Mouse (Mus musculus): ENCODE results near the gene Pknox2. TPM values are rescaled to one million over a fixed set of nuclear protein-coding genes. Genes with fewer than 3 reads are reported as not detected.

Pknox2 gene
- total RNA-seq, 2 experiments from 2014 or later: 76.7 to 78.9 TPM

DNA sequence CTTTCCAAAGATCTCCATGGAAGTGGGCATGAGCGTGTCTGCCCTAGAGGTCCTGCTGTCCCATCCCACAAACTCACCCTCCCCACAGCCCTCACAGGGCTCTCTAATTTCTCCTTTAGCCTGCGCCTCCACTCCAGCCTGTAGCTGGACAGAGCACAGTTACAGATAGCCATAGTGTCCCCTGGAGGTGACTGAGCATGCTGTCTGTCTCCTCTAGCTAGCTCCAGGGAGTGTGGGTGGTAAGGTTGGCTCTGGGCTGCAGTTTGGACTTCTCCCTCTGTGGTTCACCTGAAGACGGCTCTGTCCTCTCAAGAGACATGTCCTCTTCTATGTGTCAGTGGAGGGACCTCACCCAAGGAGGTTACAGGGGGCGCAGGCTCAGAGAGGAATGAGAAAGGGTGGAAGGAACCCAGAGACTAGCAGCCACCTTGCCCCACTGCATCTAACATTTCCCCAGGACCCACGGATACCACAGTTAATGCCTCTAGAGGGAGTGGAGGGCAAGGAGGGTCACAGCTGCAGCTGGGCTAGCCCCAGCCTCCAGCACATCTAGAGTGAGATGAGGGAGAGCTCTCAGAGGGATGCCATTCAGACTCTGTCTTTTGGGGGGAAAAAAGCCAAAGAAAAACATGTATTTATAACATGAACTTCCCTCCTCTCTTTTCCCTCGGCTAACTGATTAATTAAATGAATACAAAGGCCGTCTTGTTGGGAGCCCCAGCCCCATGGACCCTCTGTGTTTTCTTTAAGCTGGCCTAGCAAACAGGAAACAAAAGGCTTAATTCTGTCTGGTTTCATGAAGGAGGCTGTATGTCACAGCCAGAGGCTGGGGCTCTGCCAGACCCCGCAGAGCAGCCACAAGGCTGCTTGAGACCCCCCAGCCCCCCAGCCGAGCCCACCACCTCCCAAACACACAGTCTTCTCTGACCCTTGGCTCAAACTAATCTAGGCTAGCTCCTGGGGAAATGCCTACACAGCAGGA is 32.6 kb downstream of the Pknox2 start:
- intact Hi-C loops (cut with DNase I): no loop called here
- DNase-seq (ENCODE audit: low spot score in 2 of 2): no peak

- intact Hi-C loops (cut with DNase I): no loop called here
Observed at GRCm38 (mm10) chr9:37107546-37107945, 39.7 kb downstream of the Pknox2 start.

DNA sequence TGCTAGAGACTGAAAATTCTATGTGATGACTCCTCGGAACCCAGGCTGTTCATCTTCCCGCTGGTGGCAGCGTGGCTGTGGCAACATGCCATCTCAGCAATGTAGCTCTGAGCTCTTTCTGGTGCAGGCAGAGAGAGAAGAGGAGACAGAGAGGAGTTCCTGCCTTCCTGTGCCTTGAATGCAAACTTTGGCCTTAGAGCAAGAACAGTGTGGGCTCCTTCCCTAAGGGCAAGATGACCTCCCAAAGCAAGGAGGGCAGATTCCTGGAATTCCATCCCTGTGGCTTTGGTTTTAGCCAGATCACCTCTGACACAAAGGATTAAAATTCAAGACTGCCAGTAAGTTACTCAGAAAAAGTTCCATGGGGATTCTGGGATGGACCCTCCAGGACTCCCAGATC is 40.4 kb downstream of the Pknox2 start:
- intact Hi-C loops (cut with DNase I): no loop called here
- no peak for DNase-seq (ENCODE audit: low spot score in 2 of 2)

More at GRCm38 (mm10) chr9:37107546-37107945, 39.7 kb downstream of the Pknox2 start:
- no peak for DNase-seq (ENCODE audit: low spot score in 2 of 2)

DNA sequence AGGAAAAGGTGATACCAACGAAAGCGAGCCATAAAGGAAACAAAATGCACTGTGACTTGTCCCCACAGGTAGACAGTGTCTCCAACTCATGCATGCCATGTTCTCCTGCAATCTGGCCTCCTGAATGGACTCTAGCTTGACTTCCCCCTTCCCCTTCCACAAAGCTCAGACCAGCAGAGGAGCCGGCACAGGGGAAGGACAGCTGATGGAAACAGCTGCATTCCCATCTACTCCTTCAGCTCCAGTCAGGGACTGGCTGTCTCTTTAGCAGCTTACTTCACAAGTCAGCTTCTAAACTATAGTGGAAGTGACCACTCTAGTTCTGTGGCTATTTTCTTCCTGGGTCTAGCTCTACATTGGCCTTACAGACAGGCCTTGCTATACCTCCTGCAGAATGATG is 43.0 kb downstream of the Pknox2 start:
- intact Hi-C loops (cut with DNase I): no loop called here
- no peak for DNase-seq (ENCODE audit: low spot score in 2 of 2)

- intact Hi-C loops (cut with DNase I): no loop called here
- DNase-seq (ENCODE audit: low spot score in 2 of 2): no peak
Observed at GRCm38 (mm10) chr9:37103778-37104177, 43.4 kb downstream of the Pknox2 start.

GRCm38 (mm10) chr9:37101059-37101940 is 45.9 kb downstream of the Pknox2 start:
- no peak for DNase-seq (ENCODE audit: low spot score in 2 of 2)
- intact Hi-C loops (cut with DNase I): no loop called here

GRCm38 (mm10) chr9:37099595-37099994 is 47.6 kb downstream of the Pknox2 start:
- DNase-seq (ENCODE audit: low spot score in 2 of 2): no peak
- intact Hi-C loops (cut with DNase I): no loop called here

DNA sequence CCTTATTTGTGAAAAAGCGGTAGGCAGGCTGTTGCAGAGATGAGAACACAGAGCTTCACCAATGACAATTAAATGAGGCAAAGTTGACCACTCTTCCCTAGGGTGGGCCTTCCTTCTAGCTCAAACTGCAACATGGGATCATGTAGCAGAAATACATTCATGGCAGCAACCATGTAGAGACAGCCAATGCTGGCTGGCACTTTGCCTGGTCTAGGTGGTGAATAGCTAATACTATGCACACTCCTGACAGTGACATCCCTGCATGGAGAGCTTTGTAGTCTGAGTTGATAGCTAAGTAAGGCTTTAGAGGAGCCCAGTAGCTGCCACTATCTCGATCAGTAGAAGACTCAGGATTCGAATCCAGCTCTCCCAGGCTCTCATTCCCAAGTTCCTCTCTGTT is 48.6 kb downstream of the Pknox2 start:
- intact Hi-C loops (cut with DNase I): no loop called here

DNA sequence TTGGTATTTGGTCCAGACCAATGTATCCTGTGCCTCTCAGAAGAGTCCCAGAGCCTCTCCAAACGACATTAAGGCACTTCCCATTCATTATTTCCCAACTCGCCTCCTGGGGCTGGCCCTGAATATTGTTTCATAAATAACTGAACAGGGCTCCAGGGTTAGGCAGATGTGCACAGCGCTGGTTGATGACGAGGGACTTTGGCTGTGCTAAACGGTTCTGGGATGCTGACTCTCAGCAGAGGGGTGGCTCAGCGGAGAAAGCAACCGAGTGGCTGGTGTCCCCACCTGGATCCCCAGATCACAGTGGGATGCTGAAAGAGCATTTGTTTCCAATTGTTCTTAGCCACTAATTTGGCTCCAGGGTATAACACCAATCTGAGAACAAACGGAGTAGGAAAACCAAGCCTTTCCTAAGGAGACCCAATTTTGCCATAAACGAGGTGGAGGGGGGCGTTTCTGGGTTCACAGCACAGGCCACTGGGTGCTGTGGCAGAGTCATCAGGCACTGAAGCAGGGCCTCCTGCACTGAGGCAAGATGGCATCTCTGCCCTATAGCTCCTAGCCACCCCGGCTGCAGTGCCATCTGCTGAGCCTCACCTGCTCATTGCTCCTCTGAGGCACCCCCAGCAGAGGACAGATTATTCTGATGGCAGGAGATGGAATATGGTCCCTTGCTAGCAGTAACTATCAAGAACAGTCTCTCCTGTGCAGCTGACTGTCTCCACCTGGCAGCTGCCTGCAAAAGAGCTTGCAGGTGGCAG is 52.8 kb downstream of the Pknox2 start:
- intact Hi-C loops (cut with DNase I): no loop called here
- no peak for DNase-seq (ENCODE audit: low spot score in 2 of 2)

More for the DNA sequence above, 48.6 kb downstream of the Pknox2 start:
- no peak for DNase-seq (ENCODE audit: low spot score in 2 of 2)

- no peak for DNase-seq (ENCODE audit: low spot score in 2 of 2)
- intact Hi-C loops (cut with DNase I): no loop called here
Observed at GRCm38 (mm10) chr9:37093086-37093485, 54.1 kb downstream of the Pknox2 start.

GRCm38 (mm10) chr9:37089894-37090652 is 57.1 kb downstream of the Pknox2 start:
- intact Hi-C loops (cut with DNase I): no loop called here

DNA sequence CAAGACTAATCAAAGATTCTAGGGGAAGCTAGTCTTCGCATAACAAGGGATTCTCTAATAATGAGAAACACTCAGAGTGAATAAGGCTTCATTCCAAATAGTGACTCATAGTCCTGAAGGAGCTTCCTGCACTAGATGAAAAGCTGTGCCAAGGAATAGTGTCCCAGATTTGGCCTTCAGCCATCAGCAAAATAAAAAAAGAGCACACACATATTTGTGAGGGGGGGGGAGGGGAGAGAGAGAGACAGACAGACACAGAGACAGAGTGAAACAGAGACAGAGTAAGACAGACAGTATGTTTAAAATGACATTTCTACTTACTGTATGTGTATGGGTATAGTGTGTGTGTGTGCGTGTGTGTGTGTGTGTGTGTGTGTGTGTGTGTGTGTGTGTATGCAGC is 61.8 kb downstream of the Pknox2 start:
- intact Hi-C loops (cut with DNase I): no loop called here
- peak; percentile 34 to 68 for DNase-seq (ENCODE audit: low spot score in 2 of 2)

More at GRCm38 (mm10) chr9:37089894-37090652, 57.1 kb downstream of the Pknox2 start:
- DNase-seq (ENCODE audit: low spot score in 2 of 2): no peak

DNA sequence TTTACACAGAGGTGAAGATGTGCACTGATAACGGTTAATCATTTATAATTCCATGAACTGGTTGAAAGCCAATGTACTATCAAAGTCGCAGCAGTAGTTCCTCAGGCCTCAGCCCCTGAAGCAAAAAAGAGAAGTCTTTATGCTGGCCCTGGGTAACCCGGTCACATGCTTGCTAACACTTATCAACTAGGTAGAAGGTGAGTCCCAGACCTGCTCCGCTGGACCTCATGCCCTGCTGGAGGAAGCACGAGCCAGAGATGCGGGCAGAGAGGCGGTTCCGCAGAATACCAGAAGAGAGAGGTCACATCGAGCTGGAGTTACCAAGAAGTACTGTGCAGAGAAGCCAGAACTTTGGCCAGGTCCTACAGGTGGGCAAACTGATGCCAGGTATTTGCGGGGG is 65.0 kb downstream of the Pknox2 start:
- no peak for DNase-seq (ENCODE audit: low spot score in 2 of 2)

GRCm38 (mm10) chr9:37080309-37080708 is 66.9 kb downstream of the Pknox2 start:
- intact Hi-C loops (cut with DNase I): no loop called here
- no peak for DNase-seq (ENCODE audit: low spot score in 2 of 2)

More for the DNA sequence above, 65.0 kb downstream of the Pknox2 start:
- intact Hi-C loops (cut with DNase I): no loop called here

DNA sequence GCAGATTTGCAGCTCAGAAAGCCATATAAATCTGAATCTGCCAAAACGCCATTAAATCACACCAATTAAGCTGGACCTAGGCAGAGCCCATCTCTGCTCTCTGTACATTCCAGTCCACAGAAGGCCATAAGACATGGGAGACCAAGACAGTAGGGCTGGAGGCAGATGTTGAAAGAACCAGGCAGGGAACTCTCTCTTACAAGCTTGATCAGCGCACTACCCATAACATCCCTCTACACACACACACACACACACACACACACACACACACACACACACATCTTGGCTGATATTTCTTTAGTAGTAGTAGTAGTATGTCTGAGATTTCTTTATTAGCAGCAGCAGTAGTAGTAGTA is 70.2 kb downstream of the Pknox2 start:
- intact Hi-C loops (cut with DNase I): no loop called here
- DNase-seq (ENCODE audit: low spot score in 2 of 2): no peak

DNA sequence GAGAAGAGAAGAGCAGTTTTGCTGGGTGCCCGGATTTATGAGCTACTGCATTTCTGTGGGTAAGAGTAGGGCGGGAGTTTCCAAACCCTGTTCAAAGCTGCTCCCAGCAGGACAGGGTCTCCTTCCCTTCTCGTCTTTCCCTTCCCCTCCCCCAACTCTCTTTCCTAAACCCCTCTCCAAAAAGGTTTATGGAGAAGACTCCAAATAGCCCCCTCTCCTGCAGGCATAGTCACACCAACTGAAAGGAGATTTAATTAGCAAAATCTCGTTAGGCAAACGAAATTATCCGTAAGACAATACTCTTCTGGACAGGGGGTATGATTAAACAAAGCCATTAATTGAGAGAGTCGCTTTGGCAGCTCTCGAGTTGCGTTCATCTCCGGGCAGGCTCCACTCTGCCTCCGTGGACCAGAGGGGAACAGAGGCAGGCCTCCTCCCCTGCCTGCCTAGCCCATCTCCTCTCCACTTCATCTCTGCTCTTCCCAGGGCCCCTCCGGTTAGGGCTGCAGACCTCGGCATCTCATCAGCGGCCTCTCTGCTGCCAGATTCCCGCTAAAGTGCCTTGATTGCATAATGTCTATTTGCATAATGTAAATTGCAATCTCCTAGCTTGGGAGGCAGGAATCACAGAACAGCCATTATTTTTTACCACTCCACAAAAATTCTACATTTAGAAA is 70.7 kb downstream of the Pknox2 start:
- DNase-seq (ENCODE audit: low spot score in 2 of 2): peak; percentile 37 to 78
- intact Hi-C loops (cut with DNase I): no loop called here

GRCm38 (mm10) chr9:37075903-37076302 is 71.3 kb downstream of the Pknox2 start:
- intact Hi-C loops (cut with DNase I): no loop called here
- no peak for DNase-seq (ENCODE audit: low spot score in 2 of 2)

All from left cerebral cortex, postnatal 25 days (tissue).